Mouse (Mus musculus): ENCODE data around the gene Csmd2. TPM values are rescaled to one million over a fixed set of nuclear protein-coding genes. Genes with fewer than 3 reads are reported as not detected.

The Csmd2 gene
- 289 and 335 TPM in 2 replicates for polyA plus RNA-seq (2011; ENCODE audit: insufficient read depth, insufficient read length, low replicate concordance, missing spikeins)

DNA sequence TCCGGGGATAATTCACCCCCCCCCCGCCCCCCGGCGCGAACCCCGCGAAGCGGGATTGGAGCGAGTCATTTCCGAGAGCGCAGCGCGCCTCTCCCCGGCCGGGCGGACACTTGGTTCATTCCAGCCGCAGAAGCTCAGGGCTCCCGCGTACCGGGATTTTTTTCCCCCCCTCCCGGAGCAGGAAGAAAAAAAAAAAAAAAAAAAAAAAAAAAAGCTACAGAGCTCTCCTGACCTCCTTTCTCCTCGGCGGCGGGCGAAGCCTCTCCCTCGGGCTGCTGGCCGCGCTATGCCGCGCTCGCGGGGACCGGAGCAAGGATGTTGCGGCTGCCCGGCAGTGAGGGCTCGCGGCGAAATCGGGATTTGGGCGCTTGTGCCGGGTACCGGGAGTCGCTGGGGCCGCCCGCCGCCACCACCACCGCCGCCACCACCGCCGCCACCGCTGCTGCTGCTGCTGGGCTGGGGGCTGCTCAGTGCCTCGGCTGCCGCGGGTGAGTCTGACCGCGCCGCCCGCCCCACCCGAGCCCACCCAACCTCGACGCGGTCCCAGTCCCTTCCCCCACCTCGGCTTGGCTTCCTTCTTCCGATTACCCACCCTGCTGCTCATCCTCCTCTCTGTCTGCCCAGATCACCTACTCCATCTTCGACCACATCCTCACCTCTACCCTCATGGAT is at the start of gene Csmd2:
Gene Csmd2 (plus strand): TSS at position 74 of the 672 bp plus-strand sequence.
- TF ChIP-seq CTCF (IDR thresholded peaks at IDR 0.05; ENCODE audit: control insufficient read depth, insufficient read depth, low read length) (no peak), POLR2A (IDR thresholded peaks at IDR 0.05; ENCODE audit: borderline replicate concordance, control insufficient read depth, low read depth, low read length) (no peak)
- WGBS = 2% methylated on average over 49 of the region's 65 CpGs
- Histone ChIP-seq H3K4me3 (replicated peaks; ENCODE audit: control insufficient read depth, low read depth, low read length) (no peak within 1 kb of the TSS), H3K4me1 (ENCODE audit: control insufficient read depth, insufficient read depth, low read length) (no peaks in the 10 kb centered on the region), H3K27ac (ENCODE audit: control insufficient read depth, insufficient read depth, low read depth, low read length, poor library complexity) (no peak within 1 kb of the TSS; the same call in 1 of the 2 replicates)

DNA sequence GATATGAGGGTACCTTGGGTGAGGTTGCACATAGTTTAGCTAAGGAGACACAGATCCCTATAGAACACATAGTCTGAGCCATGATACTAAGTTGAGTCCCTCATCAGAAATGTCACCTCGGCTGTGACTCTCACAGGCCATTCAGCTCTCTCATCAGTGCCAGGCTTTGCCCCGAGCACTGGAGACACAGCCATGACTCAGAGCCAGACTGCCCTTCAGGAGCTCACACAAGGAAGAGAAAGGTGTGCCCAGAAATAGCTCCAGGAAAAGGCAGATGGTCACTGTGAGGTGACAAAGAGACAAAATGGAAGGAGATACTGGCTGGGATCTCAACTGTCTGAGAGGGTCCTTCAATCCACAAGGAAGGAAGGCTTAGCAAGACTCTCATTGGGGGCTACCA is 40.0 kb upstream of the Csmd2 start:
- 45% methylated on average over 2 of the region's 2 CpGs for WGBS
- Histone ChIP-seq H3K4me3 (replicated peaks; ENCODE audit: control insufficient read depth, low read depth, low read length) (no peak overlapping the region), H3K4me1 (ENCODE audit: control insufficient read depth, insufficient read depth, low read length) (no peaks in the 10 kb centered on the region), H3K27ac (ENCODE audit: control insufficient read depth, insufficient read depth, low read depth, low read length, poor library complexity) (no peak overlapping the region)
- TF ChIP-seq CTCF (IDR thresholded peaks at IDR 0.05; ENCODE audit: control insufficient read depth, insufficient read depth, low read length) = no peak
- TF ChIP-seq POLR2A (IDR thresholded peaks at IDR 0.05; ENCODE audit: borderline replicate concordance, control insufficient read depth, low read depth, low read length) = no peak

DNA sequence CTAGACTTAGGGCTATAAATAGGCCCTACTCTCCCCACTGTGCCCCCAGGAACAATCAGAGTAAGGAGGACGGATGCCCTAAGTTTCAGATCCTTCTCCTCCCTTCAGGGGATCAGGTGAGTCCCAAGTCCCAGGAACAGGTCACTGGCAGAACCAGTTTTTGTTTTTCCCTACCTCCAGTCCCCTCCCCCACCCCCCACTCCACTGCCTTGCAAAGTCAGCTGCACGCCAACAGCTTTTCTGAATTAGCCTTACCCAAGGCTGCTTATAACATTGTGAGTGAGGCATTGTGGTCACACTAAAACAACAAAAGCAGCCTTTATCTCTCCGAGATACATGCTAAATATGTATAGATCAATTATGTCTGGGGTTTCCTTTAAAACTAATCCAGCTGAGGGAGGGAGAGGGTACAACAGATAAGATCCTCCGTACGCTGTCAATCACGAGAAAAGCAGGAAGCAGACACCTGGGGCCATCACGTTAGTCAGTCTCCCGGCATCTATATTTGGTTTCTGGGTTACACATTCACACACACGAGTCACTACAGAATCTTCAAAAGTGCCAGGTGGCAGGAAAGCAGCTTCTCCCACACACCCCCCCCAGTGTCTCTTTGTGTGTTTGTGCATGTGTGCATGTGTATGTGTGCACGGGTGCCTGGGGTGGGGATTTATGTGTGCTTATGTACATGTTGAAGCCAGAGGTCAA is 34.5 kb upstream of the Csmd2 start:
- 58% methylated on average over 10 of the region's 10 CpGs for WGBS
- Histone ChIP-seq H3K27ac (ENCODE audit: control insufficient read depth, insufficient read depth, low read depth, low read length, poor library complexity) (no peak overlapping the region), H3K4me3 (replicated peaks; ENCODE audit: control insufficient read depth, low read depth, low read length) (no peak overlapping the region), H3K4me1 (ENCODE audit: control insufficient read depth, insufficient read depth, low read length) (no peaks in the 10 kb centered on the region)
- TF ChIP-seq POLR2A (IDR thresholded peaks at IDR 0.05; ENCODE audit: borderline replicate concordance, control insufficient read depth, low read depth, low read length) = no peak
- TF ChIP-seq CTCF (IDR thresholded peaks at IDR 0.05; ENCODE audit: control insufficient read depth, insufficient read depth, low read length) = no peak

DNA sequence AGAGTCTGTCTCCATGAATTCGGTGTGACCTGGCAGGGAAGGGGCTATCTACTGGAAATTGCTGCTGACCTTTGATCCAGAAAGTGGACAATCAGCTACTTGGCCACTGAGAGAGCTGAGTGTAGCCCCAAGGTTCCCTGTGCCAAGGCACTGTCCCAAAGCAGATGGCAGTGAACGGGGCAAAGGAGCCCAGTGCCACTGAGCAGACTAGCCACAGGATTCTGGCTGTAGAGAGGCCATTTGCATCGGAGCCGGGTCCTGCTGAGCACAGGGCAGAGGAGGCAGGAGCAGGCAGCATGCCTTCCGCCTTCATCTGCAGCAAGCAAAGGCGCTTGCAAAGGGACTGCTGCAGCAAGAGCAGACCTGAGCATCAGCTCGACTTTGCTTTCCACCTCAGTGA is 18.6 kb upstream of the Csmd2 start:
- H3K27ac ChIP-seq (ENCODE audit: control insufficient read depth, insufficient read depth, low read depth, low read length, poor library complexity) = no peak overlapping the region
- no peak overlapping the region for H3K4me3 ChIP-seq (replicated peaks; ENCODE audit: control insufficient read depth, low read depth, low read length)
- no peaks in the 10 kb centered on the region for H3K4me1 ChIP-seq (ENCODE audit: control insufficient read depth, insufficient read depth, low read length)
- WGBS = 13% methylated on average over 7 of the region's 7 CpGs
- TF ChIP-seq POLR2A (IDR thresholded peaks at IDR 0.05; ENCODE audit: borderline replicate concordance, control insufficient read depth, low read depth, low read length) = no peak
- TF ChIP-seq CTCF (IDR thresholded peaks at IDR 0.05; ENCODE audit: control insufficient read depth, insufficient read depth, low read length) = no peak

DNA sequence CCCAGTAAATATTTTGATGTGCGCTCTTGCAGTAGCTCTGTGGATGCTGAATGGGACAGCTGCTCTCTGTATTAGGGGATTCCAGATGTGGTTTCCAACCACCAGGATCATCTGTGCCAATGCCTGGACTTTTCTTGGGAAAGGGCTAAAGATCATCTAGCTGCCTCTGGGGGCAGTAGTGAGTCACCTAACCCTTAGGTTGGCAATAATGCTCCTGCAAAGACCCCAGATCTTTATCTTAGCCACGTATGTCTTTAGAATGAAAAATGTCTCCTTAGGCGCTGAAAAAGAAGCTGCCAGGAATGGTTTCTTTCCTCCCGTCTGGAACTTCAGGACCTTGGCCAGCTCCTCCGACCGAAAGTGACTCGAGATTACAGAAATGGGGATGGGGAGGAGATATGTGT is 17.6 kb upstream of the Csmd2 start:
- 9% methylated on average over 7 of the region's 7 CpGs for WGBS
- H3K27ac ChIP-seq (ENCODE audit: control insufficient read depth, insufficient read depth, low read depth, low read length, poor library complexity) = no peak overlapping the region
- TF ChIP-seq POLR2A (IDR thresholded peaks at IDR 0.05; ENCODE audit: borderline replicate concordance, control insufficient read depth, low read depth, low read length) (no peak), CTCF (IDR thresholded peaks at IDR 0.05; ENCODE audit: control insufficient read depth, insufficient read depth, low read length) (no peak)
- H3K4me1 ChIP-seq (ENCODE audit: control insufficient read depth, insufficient read depth, low read length) = no peaks in the 10 kb centered on the region
- H3K4me3 ChIP-seq (replicated peaks; ENCODE audit: control insufficient read depth, low read depth, low read length) = no peak overlapping the region

DNA sequence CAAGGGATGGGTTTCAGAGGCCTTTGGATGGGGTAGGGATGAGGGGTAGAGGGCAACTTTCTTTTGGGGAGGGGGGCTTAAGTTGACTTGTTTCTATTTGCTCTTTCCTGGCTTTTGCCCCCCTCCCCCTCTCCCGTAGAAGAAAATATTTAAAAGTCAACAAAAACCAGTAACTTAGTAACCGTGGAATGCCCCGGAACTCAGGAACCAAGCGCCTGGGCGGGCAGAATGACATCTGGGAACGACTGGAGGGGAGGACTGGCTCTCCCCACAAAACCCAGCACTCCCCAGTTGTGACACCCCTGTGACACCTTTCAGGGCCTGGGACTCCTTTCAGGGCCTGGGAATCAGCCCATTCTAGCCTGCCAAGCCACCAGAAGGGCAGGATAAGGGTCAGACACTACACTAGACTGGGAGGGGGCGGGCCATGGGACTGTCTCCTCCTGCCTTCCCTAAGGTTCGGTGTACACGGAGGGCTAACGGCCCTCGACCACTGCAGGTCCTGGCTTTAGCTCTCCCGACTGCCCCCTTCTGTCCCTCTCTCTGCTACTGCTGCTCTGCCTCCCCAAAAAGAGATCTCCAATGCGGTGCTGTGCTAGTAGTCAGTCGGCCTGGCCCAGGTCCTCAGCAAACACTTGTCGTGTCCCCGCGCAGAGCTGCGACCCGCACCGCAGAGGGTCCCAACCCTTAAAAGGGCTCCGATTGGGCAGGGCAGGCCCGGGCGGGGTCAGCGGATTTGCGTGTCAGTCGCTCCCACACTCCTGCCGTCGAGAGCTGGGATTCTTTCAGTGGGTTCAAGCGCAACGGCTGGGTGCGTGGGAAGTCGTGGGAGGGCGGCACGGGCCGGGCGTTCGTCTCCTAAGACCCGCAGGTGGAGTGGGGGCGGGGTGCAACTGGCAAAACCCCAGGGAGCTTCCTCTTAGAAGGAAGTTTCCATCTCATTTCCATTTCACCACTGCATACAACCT is 16.5 kb upstream of the Csmd2 start, which contains the start of gene CK137956:
Gene CK137956 (minus strand): TSS at position 51 of the 968 bp plus-strand sequence.
- Histone ChIP-seq H3K4me3 (replicated peaks; ENCODE audit: control insufficient read depth, low read depth, low read length) (no peak within 1 kb of the TSS), H3K27ac (ENCODE audit: control insufficient read depth, insufficient read depth, low read depth, low read length, poor library complexity) (no peak within 1 kb of the TSS), H3K4me1 (ENCODE audit: control insufficient read depth, insufficient read depth, low read length) (no peaks in the 10 kb centered on the region)
- TF ChIP-seq POLR2A (IDR thresholded peaks at IDR 0.05; ENCODE audit: borderline replicate concordance, control insufficient read depth, low read depth, low read length) (no peak), CTCF (IDR thresholded peaks at IDR 0.05; ENCODE audit: control insufficient read depth, insufficient read depth, low read length) (no peak)
- 9% methylated on average over 39 of the region's 39 CpGs for WGBS

DNA sequence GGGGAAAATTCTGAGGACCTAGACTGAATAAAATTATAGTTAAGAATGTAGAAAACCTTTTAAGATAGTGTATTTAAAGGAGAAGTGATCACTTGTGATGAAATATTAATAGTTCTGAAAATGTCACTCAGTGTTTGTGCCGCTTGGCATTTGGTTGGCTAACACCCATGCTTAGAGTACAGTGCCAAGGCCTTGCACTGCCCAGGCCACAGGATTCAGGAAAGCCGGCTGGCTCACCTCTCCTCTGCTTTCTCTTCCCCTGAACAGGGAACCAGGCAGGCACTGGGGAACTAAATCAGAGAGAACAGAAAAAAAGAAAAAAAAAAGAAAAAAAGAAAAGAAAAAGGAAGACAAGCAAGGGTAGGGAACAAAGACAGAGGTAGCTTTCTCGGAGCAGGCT is 14.7 kb upstream of the Csmd2 start:
- WGBS = 73% methylated on average over 3 of the region's 3 CpGs
- no peak overlapping the region for H3K27ac ChIP-seq (ENCODE audit: control insufficient read depth, insufficient read depth, low read depth, low read length, poor library complexity)
- H3K4me3 ChIP-seq (replicated peaks; ENCODE audit: control insufficient read depth, low read depth, low read length) = no peak overlapping the region
- no peaks in the 10 kb centered on the region for H3K4me1 ChIP-seq (ENCODE audit: control insufficient read depth, insufficient read depth, low read length)
- TF ChIP-seq POLR2A (IDR thresholded peaks at IDR 0.05; ENCODE audit: borderline replicate concordance, control insufficient read depth, low read depth, low read length) = no peak
- TF ChIP-seq CTCF (IDR thresholded peaks at IDR 0.05; ENCODE audit: control insufficient read depth, insufficient read depth, low read length) = no peak
